ENCODE assay signal across 8 mouse cellular contexts in genomic region chr4:133774570-133775554, GRCm38 (mm10). TPM values are rescaled to one million over a fixed set of nuclear protein-coding genes. Genes with fewer than 3 reads are reported as not detected.
A peak's percentile ranks its signal among the peaks of the same experiment; 100 is the strongest.
DNase-seq lines count a peak whose midpoint lies in the region; ATAC-seq lines count a peak whose summit lies in the region.

No protein-coding gene starts in this region.

- H3K4me3 ChIP-seq in forebrain, embryonic 14.5 days (ENCODE audit: low read depth, low read length), result no peak overlapping the region
- no peak overlapping the region for H3K4me3 ChIP-seq in forebrain, embryonic 10.5 days
- no peak overlapping the region for H3K4me3 ChIP-seq in heart, embryonic 10.5 days

- no peak overlapping the region for H3K9ac ChIP-seq in forebrain, embryonic 14.5 days (ENCODE audit: low read length)

- no peaks in the 10 kb centered on the region for H3K36me3 ChIP-seq in forebrain, embryonic 14.5 days (ENCODE audit: control insufficient read depth, insufficient read depth, low read length)
- no peaks in the 10 kb centered on the region for H3K36me3 ChIP-seq in forebrain, embryonic 10.5 days (replicated peaks)
- H3K36me3 ChIP-seq in heart, embryonic 10.5 days, result no peaks in the 10 kb centered on the region

- peak; percentile 90 for DNase-seq in forebrain, embryonic 14.5 days (ENCODE audit: low spot score)
- DNase-seq in forebrain, embryonic 10.5 days (ENCODE audit: extremely low spot score, low spot score), result no peak
- DNase-seq in MN1 (ENCODE audit: low spot score), result peak; percentile 98
- DNase-seq in cerebellum, postnatal 14 days, result peak; percentile 94 to 95
- DNase-seq in heart, embryonic 10.5 days (ENCODE audit: low spot score), result peak; percentile 74
- DNase-seq in layer of hippocampus, postnatal 36 days, result peak; percentile 50 to 66
- peak; percentile 41 to 51 for DNase-seq in natural killer cell, adult 2 months (ENCODE audit: low spot score in 2 of 2)
- peak; percentile 90 for DNase-seq in testis, postnatal 10 days (ENCODE audit: low spot score)

- WGBS in forebrain, embryonic 14.5 days, result 81% methylated on average over 21 of the region's 21 CpGs
- WGBS in forebrain, embryonic 10.5 days, result 90% methylated on average over 21 of the region's 21 CpGs
- 78% methylated on average over 21 of the region's 21 CpGs for WGBS in heart, embryonic 10.5 days

- H3K27me3 ChIP-seq in forebrain, embryonic 14.5 days (replicated peaks; ENCODE audit: control insufficient read depth, insufficient read depth, low read length), result no peaks in the 10 kb centered on the region
- no peaks in the 10 kb centered on the region for H3K27me3 ChIP-seq in forebrain, embryonic 10.5 days (ENCODE audit: poor library complexity, severe bottlenecking)
- no peaks in the 10 kb centered on the region for H3K27me3 ChIP-seq in heart, embryonic 10.5 days (ENCODE audit: insufficient read depth, poor library complexity, severe bottlenecking)

- no peak for ATAC-seq in forebrain, embryonic 14.5 days

- H3K9me3 ChIP-seq in forebrain, embryonic 14.5 days (replicated peaks; ENCODE audit: control insufficient read depth, low read length), result no peaks in the 10 kb centered on the region
- H3K9me3 ChIP-seq in forebrain, embryonic 10.5 days, result no peaks in the 10 kb centered on the region
- no peaks in the 10 kb centered on the region for H3K9me3 ChIP-seq in heart, embryonic 10.5 days

- H3K4me1 ChIP-seq in forebrain, embryonic 14.5 days (ENCODE audit: control insufficient read depth, insufficient read depth, low read length), result no peaks in the 10 kb centered on the region
- no peaks in the 10 kb centered on the region for H3K4me1 ChIP-seq in forebrain, embryonic 10.5 days
- H3K4me1 ChIP-seq in heart, embryonic 10.5 days, result 0 out of 2 replicates have a peak, but pooled peaks cover 6% of the 10 kb centered on the region

- no peak overlapping the region for H3K4me2 ChIP-seq in forebrain, embryonic 14.5 days (ENCODE audit: low read length)

- H3K27ac ChIP-seq in forebrain, embryonic 14.5 days (ENCODE audit: low read depth, low read length), result no peak overlapping the region
- no peak overlapping the region for H3K27ac ChIP-seq in forebrain, embryonic 10.5 days
- H3K27ac ChIP-seq in heart, embryonic 10.5 days, result no peak overlapping the region

RNA-seq across cellular contexts. Expression of gene Arid1a, which starts 18.3 kb away (rescaled TPM):
- polyA plus RNA-seq in forebrain, embryonic 14.5 days (2014; fragmentation: Nextera tagmentation; extraction: Ambion mirVana), result 30.9 and 35.4 TPM in 2 replicates
- 35.3 and 38.8 TPM in 2 replicates for polyA plus RNA-seq in forebrain, embryonic 10.5 days (2016; fragmentation: Nextera tagmentation; extraction: Ambion mirVana)
- polyA plus RNA-seq in heart, embryonic 10.5 days (2016; fragmentation: Nextera tagmentation; extraction: Ambion mirVana), result 23.8 and 31.5 TPM in 2 replicates
- total RNA-seq in layer of hippocampus, postnatal 36 days (2021), result 10 to 100 TPM; 75.1 to 87.6 TPM
